In the genomic region with DNA sequence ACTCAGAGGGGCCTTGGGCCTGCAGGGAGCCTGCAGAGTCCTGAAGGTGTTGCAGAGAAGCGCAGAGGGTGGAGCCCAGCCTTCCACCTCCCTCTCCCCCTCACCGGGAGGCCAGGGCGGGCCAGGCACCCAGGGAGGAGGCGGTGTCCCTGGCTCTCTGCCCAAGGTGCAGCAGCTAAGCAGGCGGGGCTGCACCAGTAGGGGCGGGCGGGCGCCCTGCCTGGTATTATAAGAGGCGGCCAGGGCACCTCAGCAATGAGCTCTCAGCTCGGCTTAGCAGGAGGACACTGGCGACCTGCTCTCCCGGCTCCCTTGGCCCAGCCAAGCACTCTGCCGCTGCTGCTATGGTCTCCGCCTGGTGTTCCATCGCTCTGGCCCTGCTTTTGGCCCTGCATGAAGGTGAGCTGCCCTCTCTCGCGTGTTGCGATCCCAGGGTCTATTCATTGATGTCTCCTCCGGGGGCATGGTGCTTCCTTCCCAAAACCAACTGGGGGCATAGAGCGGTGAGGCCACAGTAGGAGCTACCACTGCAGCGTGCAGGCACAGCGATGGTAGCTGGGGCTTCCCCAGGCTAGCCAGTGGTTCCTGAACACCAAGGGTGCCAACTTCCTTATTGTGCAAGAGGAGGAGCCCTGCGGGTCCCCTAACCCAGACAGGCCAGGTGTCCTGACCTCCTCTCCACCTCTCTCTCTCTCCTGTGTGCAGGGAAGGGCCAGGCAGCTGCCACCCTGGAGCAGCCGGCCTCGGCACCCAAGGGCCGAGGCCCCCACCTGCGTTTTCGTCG, we compare ENCODE assay signal across 7 mouse cellular contexts. TPM values are rescaled to one million over a fixed set of nuclear protein-coding genes. Genes with fewer than 3 reads are reported as not detected.
A peak's percentile ranks its signal among the peaks of the same experiment; 100 is the strongest.
DNase-seq lines count a peak whose midpoint lies in the region; ATAC-seq and TF ChIP-seq lines count a peak whose summit lies in the region.

A gene (plus strand): TSS at position 41 of the 784 bp plus-strand sequence.

- H3K9ac ChIP-seq in ES-E14 (ENCODE audit: insufficient read depth, low read depth, low read length, poor library complexity, severe bottlenecking): no peak within 1 kb of the TSS
- H3K9ac ChIP-seq in heart, embryonic 13.5 days: peak within 1 kb of the TSS; percentile 70
- peak within 1 kb of the TSS; percentile 6; the same call in 1 of the 2 replicates for H3K9ac ChIP-seq in midbrain, embryonic 16.5 days (ENCODE audit: low read depth, low read length)

- peak within 1 kb of the TSS; percentile 62 for H3K4me2 ChIP-seq in heart, embryonic 13.5 days
- no peak within 1 kb of the TSS for H3K4me2 ChIP-seq in midbrain, embryonic 16.5 days (ENCODE audit: low read length)

- no peaks in the 10 kb centered on the region for H3K36me3 ChIP-seq in ES-E14 (ENCODE audit: control insufficient read depth, insufficient read depth, low read length, poor library complexity, severe bottlenecking)
- H3K36me3 ChIP-seq in heart, embryonic 13.5 days: no peaks in the 10 kb centered on the region
- no peaks in the 10 kb centered on the region for H3K36me3 ChIP-seq in midbrain, embryonic 16.5 days (ENCODE audit: control insufficient read depth, insufficient read depth, low read length)

- in situ Hi-C loops in ES-E14 (cut with MboI; ENCODE audit: low sequenced_read_pairs in 2 of 2, unreplicated experiment in 2 of 2): no loop called here

- H3K4me1 ChIP-seq in ES-E14 (ENCODE audit: control insufficient read depth in 2 of 2, insufficient read depth in 2 of 2, low read length in 2 of 2, poor library complexity in 1 of 2): peaks cover 5 to 25% of the 10 kb centered on the region in 2 experiments; a peak in 2 of 4 replicates
- peaks cover 49% of the 10 kb centered on the region for H3K4me1 ChIP-seq in heart, embryonic 13.5 days
- no peaks in the 10 kb centered on the region for H3K4me1 ChIP-seq in midbrain, embryonic 16.5 days (ENCODE audit: control insufficient read depth, insufficient read depth, low read length)

- peak; percentile 64; the same call in 1 of the 2 replicates for ATAC-seq in heart, embryonic 13.5 days (ENCODE audit: extremely low read depth, insufficient number of reproducible peaks, low FRiP score, low TSS enrichment)
- no peak for ATAC-seq in midbrain, embryonic 16.5 days

- H3K9me3 ChIP-seq in ES-E14 (ENCODE audit: control insufficient read depth, insufficient read depth, low read depth, low read length): no peaks in the 10 kb centered on the region
- H3K9me3 ChIP-seq in heart, embryonic 13.5 days: no peaks in the 10 kb centered on the region
- H3K9me3 ChIP-seq in midbrain, embryonic 16.5 days (replicated peaks; ENCODE audit: control insufficient read depth, low read length, poor library complexity, severe bottlenecking): no peaks in the 10 kb centered on the region

- no peak within 1 kb of the TSS for H3K27ac ChIP-seq in ES-E14 (ENCODE audit: insufficient read depth, low read depth, low read length, poor library complexity, severe bottlenecking)
- H3K27ac ChIP-seq in heart, embryonic 13.5 days (replicated peaks): no peak within 1 kb of the TSS
- H3K27ac ChIP-seq in midbrain, embryonic 16.5 days (ENCODE audit: low read length): no peak within 1 kb of the TSS

- H3K4me3 ChIP-seq in ES-E14 (ENCODE audit: insufficient read depth in 1 of 2, low read depth in 1 of 2, low read length in 2 of 2, poor library complexity in 1 of 2, severe bottlenecking in 1 of 2): peak within 1 kb of the TSS; percentile 42 to 51; a peak in 3 of 4 replicates
- peak within 1 kb of the TSS; percentile 31 for H3K4me3 ChIP-seq in heart, embryonic 13.5 days
- H3K4me3 ChIP-seq in midbrain, embryonic 16.5 days (ENCODE audit: low read depth, low read length): no peak within 1 kb of the TSS

- H3K27me3 ChIP-seq in heart, embryonic 13.5 days (replicated peaks): peaks cover 22% of the 10 kb centered on the region
- H3K27me3 ChIP-seq in midbrain, embryonic 16.5 days (ENCODE audit: control insufficient read depth, insufficient read depth, low read depth, low read length): 0 out of 2 replicates have a peak, but pooled peaks cover 2% of the 10 kb centered on the region

- no peak for DNase-seq in ES-E14 (ENCODE audit: low read depth, low spot score)
- peak; percentile 81 for DNase-seq in adrenal gland, adult 8-10 months
- DNase-seq in kidney, postnatal 25 days: peak; percentile 93 to 95
- DNase-seq in cerebellum, adult 9-11 months: no peak
- DNase-seq in neural tube, embryonic 10.5 days (ENCODE audit: extremely low spot score, low spot score): no peak

- 32% methylated on average over 29 of the region's 29 CpGs for WGBS in heart, embryonic 13.5 days
- WGBS in midbrain, embryonic 16.5 days: 41% methylated on average over 29 of the region's 29 CpGs

TF ChIP-seq in ES-E14, 5 proteins besides CTCF, POLR2A, EP300 and RAD21:
- TF ChIP-seq ZNF384 (IDR thresholded peaks at IDR 0.05; ENCODE audit: low read depth, low read length) (no peak), CHD2 (IDR thresholded peaks at IDR 0.05; ENCODE audit: low read depth, low read length) (no peak), ZC3H11A (IDR thresholded peaks at IDR 0.05; ENCODE audit: borderline replicate concordance, low read depth, low read length) (no peak), HCFC1 (IDR thresholded peaks at IDR 0.05; ENCODE audit: borderline replicate concordance, insufficient read depth, low read length) (no peak), MAFK (IDR thresholded peaks at IDR 0.05; ENCODE audit: insufficient read depth, low read depth, low read length) (no peak)

RNA-seq across cellular contexts. Expression of the gene that starts here (rescaled TPM):
- total RNA-seq in ES-E14 (2012; rRNA removed): 0.62 and 0.69 TPM in 2 replicates
- not detected for total RNA-seq in adrenal gland, adult 8-10 months (2022)
- 0.62 and 0.96 TPM in 2 replicates for polyA plus RNA-seq in heart, embryonic 13.5 days (2015; fragmentation: Nextera tagmentation; extraction: Ambion mirVana)
- 0.19 TPM in 1 of 2 replicates, not detected in the other for polyA plus RNA-seq in midbrain, embryonic 16.5 days (2015; fragmentation: Nextera tagmentation; extraction: Ambion mirVana)

Comparison
In these comparisons a context has a peak if more than half of its experiments do, and no peak if none do; other contexts are left out.
1. Peak in DNase-seq in adrenal gland, adult 8-10 months; RNA of the gene not detected or under 1 TPM.
2. Peak in ATAC-seq, H3K4me3 ChIP-seq, H3K9ac ChIP-seq and H3K4me2 ChIP-seq in heart, embryonic 13.5 days; RNA of the gene not detected or under 1 TPM.
3. DNase-seq: peak in kidney, postnatal 25 days (2 of 2); none in ES-E14 (single experiment), cerebellum, adult 9-11 months (single experiment) and neural tube, embryonic 10.5 days (single experiment).